In the genomic region with DNA sequence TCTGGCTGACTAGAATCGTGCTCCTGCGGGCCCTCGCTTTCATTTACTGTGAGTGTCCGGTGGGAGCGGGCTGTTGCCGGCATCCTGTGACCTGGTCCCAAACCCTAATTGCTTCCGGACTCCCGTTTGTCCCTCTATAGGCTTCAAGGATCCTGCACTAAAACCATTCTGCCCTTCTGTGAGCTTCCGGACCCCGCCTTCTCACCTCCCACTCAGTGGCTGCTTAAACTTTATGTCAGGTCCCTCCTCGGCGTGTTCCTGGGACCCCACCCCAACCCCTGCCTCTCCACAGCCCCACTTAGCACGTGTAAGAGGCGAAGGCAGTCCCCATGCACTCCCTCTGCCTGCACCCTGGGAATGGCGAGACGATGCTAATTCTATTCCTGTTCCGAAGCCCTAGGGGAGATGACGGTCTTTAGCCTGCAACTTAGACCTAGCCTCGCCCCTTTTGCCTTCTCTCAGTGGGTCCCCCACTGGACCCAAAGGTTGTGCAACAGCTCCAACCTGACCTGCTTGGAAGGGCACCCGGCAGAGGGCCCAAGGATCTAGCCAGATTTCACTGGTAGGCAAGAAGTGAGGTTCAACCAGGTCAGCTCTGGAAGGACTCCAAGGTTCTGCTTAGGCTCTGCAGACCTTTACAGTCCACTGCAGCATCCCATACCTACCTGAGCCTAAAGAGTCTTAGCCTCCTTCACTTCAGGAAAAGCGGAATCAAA, we compare ENCODE assay signal across 8 mouse cellular contexts. TPM values are rescaled to one million over a fixed set of nuclear protein-coding genes. Genes with fewer than 3 reads are reported as not detected.
DNase-seq lines count a peak whose midpoint lies in the region; ATAC-seq and TF ChIP-seq lines count a peak whose summit lies in the region.

No protein-coding gene starts in this region.

- H3K27ac ChIP-seq in liver, adult 2 months (replicated peaks; ENCODE audit: insufficient read depth, low read depth, low read length): peak overlapping the region; percentile 56
- H3K27ac ChIP-seq in heart, postnatal 0 days (ENCODE audit: low read depth): peak overlapping the region; percentile 83
- H3K27ac ChIP-seq in liver, embryonic 11.5 days (ENCODE audit: low read depth, low read length): peak overlapping the region; percentile 88

- TF ChIP-seq CTCF in liver, adult 2 months (IDR thresholded peaks at IDR 0.05; ENCODE audit: low read depth, low read length): no peak
- TF ChIP-seq CTCF in heart, postnatal 0 days (IDR thresholded peaks at IDR 0.05; ENCODE audit: low read depth): no peak

- H3K4me1 ChIP-seq in liver, adult 2 months (ENCODE audit: control insufficient read depth, insufficient read depth, low read length): peaks cover 3% of the 10 kb centered on the region; the same call in 1 of the 2 replicates
- peaks cover 49% of the 10 kb centered on the region for H3K4me1 ChIP-seq in heart, postnatal 0 days (ENCODE audit: control insufficient read depth, insufficient read depth)
- peaks cover 14% of the 10 kb centered on the region for H3K4me1 ChIP-seq in liver, embryonic 11.5 days (replicated peaks; ENCODE audit: control insufficient read depth, insufficient read depth, low read length)

- H3K79me2 ChIP-seq in liver, adult 2 months (ENCODE audit: control insufficient read depth, insufficient read depth, low read length): no peaks in the 10 kb centered on the region

- no peaks in the 10 kb centered on the region for H3K27me3 ChIP-seq in liver, adult 2 months (ENCODE audit: control insufficient read depth, insufficient read depth, low read length)
- H3K27me3 ChIP-seq in heart, postnatal 0 days (ENCODE audit: control insufficient read depth, insufficient read depth, low read length): no peaks in the 10 kb centered on the region
- H3K27me3 ChIP-seq in liver, embryonic 11.5 days (replicated peaks; ENCODE audit: control insufficient read depth, insufficient read depth, low read length): no peaks in the 10 kb centered on the region

- peak overlapping the region; percentile 79 for H3K4me3 ChIP-seq in liver, adult 2 months (ENCODE audit: insufficient read depth, low read depth, low read length)
- H3K4me3 ChIP-seq in heart, postnatal 0 days (ENCODE audit: low read depth, low read length): peak overlapping the region; percentile 66
- peak overlapping the region; percentile 81 for H3K4me3 ChIP-seq in liver, embryonic 11.5 days (ENCODE audit: low read depth, low read length)

- no peak for TF ChIP-seq POLR2A in liver, adult 2 months (IDR thresholded peaks at IDR 0.05; ENCODE audit: extremely low read depth, insufficient read depth, low read length)

- no peak for TF ChIP-seq EP300 in heart, postnatal 0 days (IDR thresholded peaks at IDR 0.05; ENCODE audit: low read depth)

- 7% methylated on average over 21 of the region's 21 CpGs for WGBS in liver, adult 2 months
- WGBS in heart, postnatal 0 days: 6% methylated on average over 21 of the region's 21 CpGs
- WGBS in liver, embryonic 11.5 days: 5% methylated on average over 21 of the region's 21 CpGs

- intact Hi-C loops in left cerebral cortex, postnatal 25 days (cut with DNase I): no loop called here

- H3K4me2 ChIP-seq in heart, postnatal 0 days (ENCODE audit: low read depth, low read length): peak overlapping the region; percentile 82
- H3K4me2 ChIP-seq in liver, embryonic 11.5 days: peak overlapping the region; percentile 97

- peak overlapping the region; percentile 74 for H3K9ac ChIP-seq in liver, adult 2 months (ENCODE audit: low read depth, low read length)
- peak overlapping the region; percentile 85 for H3K9ac ChIP-seq in heart, postnatal 0 days (replicated peaks; ENCODE audit: low read depth, low read length)
- H3K9ac ChIP-seq in liver, embryonic 11.5 days (ENCODE audit: low read depth, low read length): peak overlapping the region; percentile 90

- peak; percentile 25 for ATAC-seq in heart, postnatal 0 days (ENCODE audit: insufficient read depth, low read depth)
- ATAC-seq in liver, embryonic 11.5 days (replicated peaks; ENCODE audit: low FRiP score): peak; percentile 33

- H3K9me3 ChIP-seq in heart, postnatal 0 days (replicated peaks; ENCODE audit: control insufficient read depth, low read length): no peaks in the 10 kb centered on the region
- no peaks in the 10 kb centered on the region for H3K9me3 ChIP-seq in liver, embryonic 11.5 days (ENCODE audit: control insufficient read depth, low read length)

- no peaks in the 10 kb centered on the region for H3K36me3 ChIP-seq in liver, adult 2 months (ENCODE audit: control insufficient read depth, insufficient read depth, low read length)
- H3K36me3 ChIP-seq in heart, postnatal 0 days (replicated peaks; ENCODE audit: control insufficient read depth, insufficient read depth, low read length): no peaks in the 10 kb centered on the region
- H3K36me3 ChIP-seq in liver, embryonic 11.5 days (ENCODE audit: control insufficient read depth, insufficient read depth, low read length): no peaks in the 10 kb centered on the region; the same call in 1 of the 2 replicates

- peak; percentile 79 for DNase-seq in liver, adult 2 months (ENCODE audit: extremely low read depth, low read depth, low spot score)
- DNase-seq in liver (no peak), adipocyte (ENCODE audit: low spot score) (peak; percentile 30)
- DNase-seq in heart, postnatal 0 days (ENCODE audit: low spot score): no peak
- DNase-seq in liver, embryonic 11.5 days (ENCODE audit: low spot score): no peak
- no peak for DNase-seq in right cerebral cortex, postnatal 10 days (ENCODE audit: low spot score in 2 of 2)
- no peak for DNase-seq in left cerebral cortex, postnatal 25 days (ENCODE audit: low spot score in 2 of 2)
- DNase-seq in lung, postnatal 4 days: no peak

RNA-seq across cellular contexts. Expression of a gene that starts 0.6 kb away (rescaled TPM):
- total RNA-seq in liver, adult 2 months (2014; rRNA removed): 26.9 and 31.3 TPM in 2 replicates
- 35.2 and 38.4 TPM in 2 replicates for polyA plus RNA-seq in liver, adult 2 months (2012; rRNA removed)
- 44.9 and 52.8 TPM in 2 replicates for total RNA-seq in heart, postnatal 0 days (2014; rRNA removed; ENCODE audit: low replicate concordance)
- 30.6 and 34.3 TPM in 2 replicates for polyA plus RNA-seq in heart, postnatal 0 days (2015; fragmentation: Nextera tagmentation; extraction: Ambion mirVana)
- 23.8 and 29.1 TPM in 2 replicates for polyA plus RNA-seq in liver, embryonic 11.5 days (2014; fragmentation: Nextera tagmentation; extraction: Ambion mirVana)
- total RNA-seq in left cerebral cortex, postnatal 25 days (2021): 10 to 100 TPM; 20.4 to 23.7 TPM

RNA-seq across cellular contexts. Expression of a gene that starts 9.0 kb away (rescaled TPM):
- total RNA-seq in liver, adult 2 months (2014; rRNA removed): not detected in 2 replicates
- not detected in 2 replicates for polyA plus RNA-seq in liver, adult 2 months (2012; rRNA removed)
- not detected in 2 replicates for total RNA-seq in heart, postnatal 0 days (2014; rRNA removed; ENCODE audit: low replicate concordance)
- polyA plus RNA-seq in heart, postnatal 0 days (2015; fragmentation: Nextera tagmentation; extraction: Ambion mirVana): 0.11 and 0.37 TPM in 2 replicates
- polyA plus RNA-seq in liver, embryonic 11.5 days (2014; fragmentation: Nextera tagmentation; extraction: Ambion mirVana): 2.4 and 3.0 TPM in 2 replicates
- 10 to 100 TPM; 52.1 to 55.3 TPM for total RNA-seq in left cerebral cortex, postnatal 25 days (2021)

Comparison
In these comparisons a context has a peak if more than half of its experiments do, and no peak if none do; other contexts are left out.
1. DNase-seq: peak in liver, adult 2 months (single experiment) and adipocyte (single experiment); none in liver (single experiment), heart, postnatal 0 days (single experiment), liver, embryonic 11.5 days (single experiment), right cerebral cortex, postnatal 10 days (0 of 2), left cerebral cortex, postnatal 25 days (0 of 2) and lung, postnatal 4 days (0 of 2).
2. RNA of a gene that starts 9.0 kb away (total RNA-seq): 52.1 to 55.3 TPM in left cerebral cortex, postnatal 25 days; not detected in liver, adult 2 months and not detected in heart, postnatal 0 days; every median in the first group is over 10 times any median in the second.
3. Peak in every context shown above with its lines, with median percentiles within 50 percentile points of each other: H3K27ac ChIP-seq, H3K4me3 ChIP-seq and H3K9ac ChIP-seq.